Mouse (Mus musculus) thymus, postnatal 4 days (tissue): Measurements from ENCODE around the gene Prn.

Experiments
- DNase-seq: peaks from one replicate; pipeline ENCODE4 v3.0.0; 2021

Prn gene

DNA sequence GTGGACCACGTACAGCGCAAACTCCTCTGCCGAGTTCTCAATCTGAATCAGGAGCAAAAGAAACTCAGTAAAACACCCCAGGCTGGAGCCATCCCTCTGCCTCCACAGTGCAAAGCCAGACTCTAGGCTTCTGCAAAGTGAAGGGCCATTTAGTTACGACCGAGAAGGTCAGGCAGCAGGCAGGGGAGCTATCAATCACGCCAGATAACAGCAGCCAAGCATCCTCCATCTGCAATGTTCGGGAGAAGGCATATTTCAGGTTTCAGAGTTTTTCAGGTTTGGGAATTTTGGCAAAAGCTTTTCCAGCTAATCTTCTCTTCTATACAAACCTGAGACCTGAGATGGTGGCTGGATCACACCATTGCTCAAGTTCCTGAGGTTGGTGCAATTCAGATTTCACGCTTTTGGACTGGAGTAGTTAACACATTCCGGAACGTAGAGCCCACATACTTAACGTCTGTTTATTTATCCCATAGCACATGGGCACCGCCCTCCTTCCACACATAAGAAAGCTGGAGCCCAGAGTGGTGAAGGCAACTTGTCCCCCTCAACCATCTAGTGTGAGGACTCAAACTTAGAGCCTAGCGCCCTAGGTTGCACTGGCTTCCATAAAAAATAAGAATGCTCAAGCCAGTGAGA is 92.1 kb downstream of the Prn start:
- DNase-seq, result no peak

- no peak for DNase-seq
Measured at GRCm38 (mm10) chr2:132003916-132004315, 94.2 kb downstream of the Prn start.

GRCm38 (mm10) chr2:132004495-132005136 is 94.9 kb downstream of the Prn start:
- DNase-seq, result no peak

DNA sequence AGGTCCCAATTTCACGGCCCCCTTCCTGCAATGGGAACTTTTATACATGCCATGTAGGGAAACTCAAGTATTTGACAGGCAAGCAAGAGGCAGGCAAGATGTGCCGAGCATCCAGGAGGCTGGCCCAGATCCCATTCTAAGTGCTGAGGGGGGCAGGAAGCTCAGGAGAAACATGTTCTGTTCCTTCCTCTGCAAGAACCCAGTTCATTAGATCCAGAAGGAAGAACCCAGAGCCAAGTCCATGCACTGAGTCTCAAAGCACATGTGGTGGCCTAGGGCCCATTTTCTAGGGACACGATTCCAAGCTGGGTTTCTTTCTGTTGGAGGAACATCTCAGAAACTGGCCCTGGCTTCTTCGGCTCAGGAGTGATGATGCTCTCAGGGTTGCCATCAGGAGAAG is 95.7 kb downstream of the Prn start:
- DNase-seq, result no peak
